Mouse (Mus musculus): ENCODE results near the gene Jhy. TPM values are rescaled to one million over a fixed set of nuclear protein-coding genes. Genes with fewer than 3 reads are reported as not detected.

Jhy gene
- polyA plus RNA-seq, 1 experiment = 0.03 TPM

- Histone ChIP-seq H3K4me3 (ENCODE audit: insufficient read depth, low read depth, low read length) (no peak overlapping the region), H3K27me3 (replicated peaks; ENCODE audit: control insufficient read depth, insufficient read depth, low read length) (no peaks in the 10 kb centered on the region), H3K27ac (ENCODE audit: insufficient read depth, low read depth, low read length) (no peak overlapping the region), H3K36me3 (ENCODE audit: control insufficient read depth, insufficient read depth, low read length) (no peaks in the 10 kb centered on the region), H3K4me1 (ENCODE audit: control insufficient read depth, insufficient read depth, low read length) (no peaks in the 10 kb centered on the region)
- no peak for DNase-seq
- WGBS = 30% methylated on average over 7 of the region's 7 CpGs
- TF ChIP-seq POLR2A (IDR thresholded peaks at IDR 0.05; ENCODE audit: low read depth, low read length) = no peak
- TF ChIP-seq CTCF (conservative IDR thresholded peaks at IDR 0.05; ENCODE audit: insufficient read depth, insufficient read length, low read depth, low read length) = no peak
Observed at GRCm38 (mm10) chr9:40964418-40964714, 448 bp upstream of the Jhy start.

GRCm38 (mm10) chr9:40961401-40961800 is 2.5 kb downstream of the Jhy start:
- 63% methylated on average over 3 of the region's 3 CpGs for WGBS
- no peak overlapping the region for H3K4me3 ChIP-seq (ENCODE audit: insufficient read depth, low read depth, low read length)
- no peak for DNase-seq
- H3K27ac ChIP-seq (ENCODE audit: insufficient read depth, low read depth, low read length) = no peak overlapping the region
- no peaks in the 10 kb centered on the region for H3K27me3 ChIP-seq (replicated peaks; ENCODE audit: control insufficient read depth, insufficient read depth, low read length)
- TF ChIP-seq CTCF (conservative IDR thresholded peaks at IDR 0.05; ENCODE audit: insufficient read depth, insufficient read length, low read depth, low read length) = no peak
- TF ChIP-seq POLR2A (IDR thresholded peaks at IDR 0.05; ENCODE audit: low read depth, low read length) = no peak
- no peaks in the 10 kb centered on the region for H3K36me3 ChIP-seq (ENCODE audit: control insufficient read depth, insufficient read depth, low read length)
- H3K4me1 ChIP-seq (ENCODE audit: control insufficient read depth, insufficient read depth, low read length) = no peaks in the 10 kb centered on the region

GRCm38 (mm10) chr9:40949039-40949615 is 14.8 kb downstream of the Jhy start:
- H3K36me3 ChIP-seq (ENCODE audit: control insufficient read depth, insufficient read depth, low read length) = no peaks in the 10 kb centered on the region
- WGBS = 51% methylated on average over 18 of the region's 18 CpGs
- H3K27me3 ChIP-seq (replicated peaks; ENCODE audit: control insufficient read depth, insufficient read depth, low read length) = no peaks in the 10 kb centered on the region
- H3K4me3 ChIP-seq (ENCODE audit: insufficient read depth, low read depth, low read length) = no peak overlapping the region
- TF ChIP-seq CTCF (conservative IDR thresholded peaks at IDR 0.05; ENCODE audit: insufficient read depth, insufficient read length, low read depth, low read length) (no peak), POLR2A (IDR thresholded peaks at IDR 0.05; ENCODE audit: low read depth, low read length) (no peak)
- no peak for DNase-seq
- no peak overlapping the region for H3K27ac ChIP-seq (ENCODE audit: insufficient read depth, low read depth, low read length)
- H3K4me1 ChIP-seq (ENCODE audit: control insufficient read depth, insufficient read depth, low read length) = no peaks in the 10 kb centered on the region

- Histone ChIP-seq H3K27me3 (replicated peaks; ENCODE audit: control insufficient read depth, insufficient read depth, low read length) (no peaks in the 10 kb centered on the region), H3K4me1 (ENCODE audit: control insufficient read depth, insufficient read depth, low read length) (no peaks in the 10 kb centered on the region), H3K4me3 (ENCODE audit: insufficient read depth, low read depth, low read length) (no peak overlapping the region), H3K36me3 (ENCODE audit: control insufficient read depth, insufficient read depth, low read length) (no peaks in the 10 kb centered on the region), H3K27ac (ENCODE audit: insufficient read depth, low read depth, low read length) (no peak overlapping the region)
- 96% methylated on average over 6 of the region's 6 CpGs for WGBS
- TF ChIP-seq CTCF (conservative IDR thresholded peaks at IDR 0.05; ENCODE audit: insufficient read depth, insufficient read length, low read depth, low read length) (no peak), POLR2A (IDR thresholded peaks at IDR 0.05; ENCODE audit: low read depth, low read length) (no peak)
- no peak for DNase-seq
Observed at GRCm38 (mm10) chr9:40948473-40948872, 15.4 kb downstream of the Jhy start.

- peak; percentile 22 for DNase-seq
Observed at GRCm38 (mm10) chr9:40947131-40947530, 16.8 kb downstream of the Jhy start.

GRCm38 (mm10) chr9:40937425-40937824 is 26.5 kb downstream of the Jhy start:
- Histone ChIP-seq H3K36me3 (ENCODE audit: control insufficient read depth, insufficient read depth, low read length) (no peaks in the 10 kb centered on the region), H3K4me1 (ENCODE audit: control insufficient read depth, insufficient read depth, low read length) (no peaks in the 10 kb centered on the region), H3K4me3 (ENCODE audit: insufficient read depth, low read depth, low read length) (no peak overlapping the region), H3K27me3 (replicated peaks; ENCODE audit: control insufficient read depth, insufficient read depth, low read length) (no peaks in the 10 kb centered on the region), H3K27ac (ENCODE audit: insufficient read depth, low read depth, low read length) (no peak overlapping the region)
- TF ChIP-seq CTCF (conservative IDR thresholded peaks at IDR 0.05; ENCODE audit: insufficient read depth, insufficient read length, low read depth, low read length) (peak; percentile 60), POLR2A (IDR thresholded peaks at IDR 0.05; ENCODE audit: low read depth, low read length) (no peak)
- peak; percentile 4 for DNase-seq
- WGBS = 46% methylated on average over 7 of the region's 7 CpGs

More at GRCm38 (mm10) chr9:40947131-40947530, 16.8 kb downstream of the Jhy start:
- Histone ChIP-seq H3K27me3 (replicated peaks; ENCODE audit: control insufficient read depth, insufficient read depth, low read length) (no peaks in the 10 kb centered on the region), H3K27ac (ENCODE audit: insufficient read depth, low read depth, low read length) (no peak overlapping the region), H3K4me3 (ENCODE audit: insufficient read depth, low read depth, low read length) (no peak overlapping the region), H3K4me1 (ENCODE audit: control insufficient read depth, insufficient read depth, low read length) (no peaks in the 10 kb centered on the region), H3K36me3 (ENCODE audit: control insufficient read depth, insufficient read depth, low read length) (no peaks in the 10 kb centered on the region)
- 52% methylated on average over 4 of the region's 4 CpGs for WGBS
- no peak for TF ChIP-seq POLR2A (IDR thresholded peaks at IDR 0.05; ENCODE audit: low read depth, low read length)
- TF ChIP-seq CTCF (conservative IDR thresholded peaks at IDR 0.05; ENCODE audit: insufficient read depth, insufficient read length, low read depth, low read length) = no peak

GRCm38 (mm10) chr9:40933323-40933722 is 30.6 kb downstream of the Jhy start:
- no peaks in the 10 kb centered on the region for H3K4me1 ChIP-seq (ENCODE audit: control insufficient read depth, insufficient read depth, low read length)

More at GRCm38 (mm10) chr9:40933323-40933722, 30.6 kb downstream of the Jhy start:
- Histone ChIP-seq H3K27me3 (replicated peaks; ENCODE audit: control insufficient read depth, insufficient read depth, low read length) (no peaks in the 10 kb centered on the region; the same call in 1 of the 2 replicates), H3K36me3 (ENCODE audit: control insufficient read depth, insufficient read depth, low read length) (no peaks in the 10 kb centered on the region), H3K4me3 (ENCODE audit: insufficient read depth, low read depth, low read length) (no peak overlapping the region), H3K27ac (ENCODE audit: insufficient read depth, low read depth, low read length) (no peak overlapping the region)
- TF ChIP-seq CTCF (conservative IDR thresholded peaks at IDR 0.05; ENCODE audit: insufficient read depth, insufficient read length, low read depth, low read length) = no peak
- TF ChIP-seq POLR2A (IDR thresholded peaks at IDR 0.05; ENCODE audit: low read depth, low read length) = no peak
- WGBS = 81% methylated on average over 3 of the region's 3 CpGs
- DNase-seq = no peak
